Mouse (Mus musculus): Measurements from ENCODE around the gene Mc3r.
A peak's percentile ranks its signal among the peaks of the same experiment; 100 is the strongest.

Gene Mc3r

DNA sequence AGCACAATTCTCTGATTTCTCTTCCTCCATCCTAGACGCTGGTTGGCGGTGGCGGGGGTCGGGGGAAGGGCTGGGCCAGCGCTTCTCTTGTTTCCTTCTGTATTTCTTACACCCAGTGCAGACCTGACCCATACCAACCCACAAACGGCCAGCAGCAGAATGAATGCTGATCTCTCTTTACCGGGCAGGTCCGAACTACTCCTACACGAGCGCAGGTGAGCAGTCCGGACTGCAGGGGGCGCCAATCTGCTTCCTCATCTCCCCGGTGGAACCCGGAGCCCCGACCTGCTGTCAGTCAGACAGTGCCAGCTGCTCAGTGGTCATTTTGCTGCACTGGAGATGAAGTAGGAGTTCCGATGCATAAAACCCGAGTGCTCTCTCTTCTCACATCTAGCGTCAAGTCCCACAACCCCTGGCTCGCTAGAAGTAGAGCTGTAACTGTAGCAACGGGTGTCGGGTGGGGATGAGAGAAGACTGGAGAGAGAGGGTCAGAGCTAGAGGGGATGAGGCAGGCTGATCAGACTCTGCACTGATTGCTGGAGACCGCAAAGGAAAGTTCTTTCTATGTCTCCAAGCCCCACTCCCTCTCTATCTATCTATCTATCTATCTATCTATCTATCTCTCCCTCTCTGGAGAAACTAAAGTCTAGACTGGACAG lies at the start of gene Mc3r:
Mc3r (plus strand) TSS at position 387 of the 659 bp plus-strand sequence.
- no peak for DNase-seq (ENCODE audit: low read depth)

- DNase-seq (ENCODE audit: low read depth) = no peak
Observed at GRCm38 (mm10) chr2:172201998-172202780, 46.1 kb upstream of the Mc3r start.

GRCm38 (mm10) chr2:172207003-172207402 lies 41.3 kb upstream of the Mc3r start:
- no peak for DNase-seq (ENCODE audit: low read depth)

DNA sequence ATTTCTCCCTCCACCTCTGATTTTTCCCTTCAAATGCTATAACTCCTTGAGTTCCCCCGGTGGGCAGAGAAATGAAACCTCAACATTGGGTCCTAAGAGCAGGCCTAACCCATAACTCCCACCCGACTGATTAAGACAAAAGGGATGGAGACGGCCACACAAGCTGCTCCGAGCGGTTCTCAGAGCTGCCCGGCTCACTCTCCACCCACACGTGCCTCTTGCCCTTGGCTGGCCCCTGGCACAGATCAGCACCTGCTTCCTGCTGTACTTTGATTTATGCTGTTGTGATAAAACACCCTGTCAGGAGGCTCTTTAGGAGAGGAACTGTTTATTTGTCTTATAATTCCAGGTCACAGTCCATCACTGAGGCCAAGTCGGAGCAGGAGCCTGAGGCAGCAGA lies 34.8 kb upstream of the Mc3r start:
- DNase-seq (ENCODE audit: low read depth) = no peak

DNA sequence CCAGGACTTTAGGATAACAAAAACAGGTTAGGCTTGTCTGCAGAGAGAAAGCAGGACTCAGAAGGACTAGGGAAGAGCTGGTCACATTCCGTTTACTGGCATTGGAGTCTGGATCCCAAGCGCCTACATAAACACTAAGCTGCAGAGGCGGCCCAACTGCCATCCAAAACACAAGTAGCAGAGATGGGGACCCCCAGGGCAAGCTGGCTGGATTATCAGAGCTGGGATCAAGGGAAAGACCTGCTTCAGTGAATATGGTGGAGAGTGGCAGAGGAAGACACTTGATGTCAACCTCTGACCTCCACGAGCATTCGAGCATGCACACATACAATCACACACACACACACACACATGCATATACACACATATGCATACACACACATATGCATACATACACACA lies 34.0 kb upstream of the Mc3r start:
- DNase-seq (ENCODE audit: low read depth) = no peak

DNA sequence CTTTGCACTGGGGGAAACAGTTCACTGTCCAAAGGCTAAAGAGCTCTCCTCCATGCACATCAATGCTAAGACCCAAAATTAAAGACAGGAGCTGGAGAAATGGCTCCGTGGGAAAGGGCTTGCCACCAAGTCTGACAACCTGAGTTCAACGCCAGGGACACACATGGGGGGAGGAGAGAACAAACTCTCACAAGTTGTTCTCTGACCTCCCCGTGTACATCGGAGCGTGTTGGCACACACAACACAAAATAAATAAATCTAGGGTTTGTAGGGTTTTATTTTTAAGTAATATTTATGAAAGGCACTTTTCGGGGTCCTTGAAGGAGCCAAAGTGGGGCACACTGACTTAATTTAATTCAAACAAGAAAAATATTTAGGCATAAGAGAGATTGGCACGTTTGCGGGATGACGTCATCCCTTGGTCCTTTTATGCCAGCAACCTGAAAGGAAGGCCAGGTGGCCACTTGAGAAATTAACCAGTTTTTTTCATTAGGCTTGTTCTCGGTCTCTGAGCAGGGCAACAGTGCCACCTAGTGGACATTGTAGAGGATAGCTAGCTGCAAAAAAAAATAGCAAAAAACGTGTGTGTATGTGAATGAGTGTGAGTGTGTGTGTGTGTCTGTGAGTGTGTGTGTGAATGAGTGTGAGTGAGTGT lies 32.7 kb upstream of the Mc3r start:
- DNase-seq (ENCODE audit: low read depth) = no peak

GRCm38 (mm10) chr2:172216163-172216915 lies 32.0 kb upstream of the Mc3r start:
- no peak for DNase-seq (ENCODE audit: low read depth)

GRCm38 (mm10) chr2:172217886-172218285 lies 30.4 kb upstream of the Mc3r start:
- DNase-seq (ENCODE audit: low read depth) = no peak

DNA sequence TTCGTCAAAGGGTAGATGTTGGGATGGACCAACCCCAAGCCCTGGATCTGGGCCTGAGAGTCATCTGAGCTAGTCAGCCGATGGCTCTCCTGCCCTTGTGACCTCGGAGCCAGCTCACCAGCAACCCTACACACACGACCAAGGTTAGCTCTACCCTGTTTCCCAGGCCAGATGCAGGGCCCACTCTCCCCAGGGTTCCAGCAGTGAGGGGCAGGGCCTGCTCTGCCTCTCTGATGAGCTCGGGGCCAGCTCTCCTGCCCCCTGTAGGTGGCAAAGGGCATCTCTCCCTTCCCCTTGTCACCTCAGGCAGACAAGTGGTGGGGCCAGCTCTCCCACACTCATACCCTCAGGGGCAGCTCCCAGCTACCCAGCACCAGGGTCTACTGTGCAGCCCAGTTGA lies 29.1 kb upstream of the Mc3r start:
- no peak for DNase-seq (ENCODE audit: low read depth)

- DNase-seq (ENCODE audit: low read depth) = peak; percentile 23
Observed at GRCm38 (mm10) chr2:172221656-172222393, 26.5 kb upstream of the Mc3r start.

DNA sequence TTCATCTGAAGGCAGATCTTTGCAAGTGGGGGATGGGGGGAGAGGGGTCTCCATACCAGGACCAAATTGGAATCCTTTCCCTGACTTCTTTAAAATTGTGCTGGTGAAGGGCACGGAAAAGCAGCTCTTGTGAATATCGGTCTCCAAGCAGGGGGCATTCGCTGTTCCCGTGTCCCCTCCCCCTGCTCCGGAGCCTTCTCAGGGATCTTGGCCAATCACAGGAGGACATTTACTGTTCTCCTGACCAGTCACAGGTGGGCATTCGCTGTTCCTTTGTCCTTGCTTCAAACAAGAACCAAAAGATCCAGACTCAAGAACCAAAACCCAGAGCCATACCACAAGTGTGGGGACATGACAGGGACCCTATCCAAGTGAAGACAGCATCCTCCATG lies 25.9 kb upstream of the Mc3r start:
- DNase-seq (ENCODE audit: low read depth) = no peak

GRCm38 (mm10) chr2:172222891-172223290 lies 25.4 kb upstream of the Mc3r start:
- DNase-seq (ENCODE audit: low read depth) = no peak

- no peak for DNase-seq (ENCODE audit: low read depth)
Observed at GRCm38 (mm10) chr2:172223451-172224200, 24.7 kb upstream of the Mc3r start.

GRCm38 (mm10) chr2:172226945-172227344 lies 21.3 kb upstream of the Mc3r start:
- no peak for DNase-seq (ENCODE audit: low read depth)

GRCm38 (mm10) chr2:172227808-172228207 lies 20.5 kb upstream of the Mc3r start:
- DNase-seq (ENCODE audit: low read depth) = no peak

DNA sequence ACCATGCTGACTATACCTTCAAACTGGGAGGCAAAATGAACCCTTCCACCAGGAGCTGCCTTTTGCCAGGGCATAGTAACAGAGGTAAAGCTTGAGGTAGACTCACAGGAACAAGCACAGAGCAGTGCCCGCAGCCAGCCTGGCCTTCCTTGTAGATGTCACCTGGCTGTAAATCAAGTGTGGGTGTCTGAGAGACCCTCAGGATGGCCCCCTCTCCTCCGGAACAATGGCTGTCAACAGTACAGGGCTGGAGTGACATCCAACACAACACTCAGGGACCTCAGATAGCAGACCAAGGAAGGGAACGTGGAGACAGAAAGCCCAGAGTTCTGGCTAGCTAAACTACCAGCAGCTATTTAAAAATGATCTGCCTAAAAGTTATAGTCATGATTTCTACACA lies 19.1 kb upstream of the Mc3r start:
- DNase-seq (ENCODE audit: low read depth) = no peak

DNA sequence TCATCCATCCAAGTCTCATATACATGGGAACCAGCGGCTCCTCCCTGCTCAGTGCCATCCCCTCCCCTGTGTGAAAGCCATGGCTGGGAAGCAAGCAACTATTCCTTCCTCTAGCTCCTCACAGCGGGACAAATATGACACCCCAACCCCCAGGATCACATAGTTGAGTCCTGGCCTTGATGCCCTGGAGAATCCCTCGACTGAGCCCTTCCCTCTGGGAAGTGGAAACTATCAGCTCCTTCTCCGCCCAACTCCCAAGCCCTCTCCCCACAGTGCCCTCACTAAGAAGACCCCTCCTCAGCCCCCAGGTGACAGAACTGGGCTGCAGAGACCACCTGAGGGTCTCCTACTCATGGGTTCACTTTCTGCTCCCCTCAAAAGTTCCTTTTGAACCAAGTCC lies 18.2 kb upstream of the Mc3r start:
- DNase-seq (ENCODE audit: low read depth) = no peak

DNA sequence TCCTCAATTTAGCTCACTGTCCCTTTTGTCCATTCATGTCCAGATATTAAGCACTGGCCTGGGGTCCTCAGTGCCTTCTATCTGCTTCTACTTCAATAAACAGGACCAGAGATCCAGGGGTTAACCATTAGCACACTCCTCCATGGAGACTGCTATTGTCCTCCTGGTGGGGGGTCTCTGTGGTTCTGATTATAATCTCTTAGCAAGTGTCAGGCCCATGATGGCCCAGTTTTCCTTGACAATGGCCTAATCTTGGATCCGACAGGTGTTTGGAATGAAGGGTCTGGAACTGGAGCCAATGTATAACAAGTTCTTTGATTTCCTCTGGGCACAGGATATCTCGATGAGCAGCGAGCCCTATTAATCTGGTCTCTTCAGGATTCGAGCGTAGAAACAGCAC lies 10.1 kb upstream of the Mc3r start:
- no peak for DNase-seq (ENCODE audit: low read depth)

DNA sequence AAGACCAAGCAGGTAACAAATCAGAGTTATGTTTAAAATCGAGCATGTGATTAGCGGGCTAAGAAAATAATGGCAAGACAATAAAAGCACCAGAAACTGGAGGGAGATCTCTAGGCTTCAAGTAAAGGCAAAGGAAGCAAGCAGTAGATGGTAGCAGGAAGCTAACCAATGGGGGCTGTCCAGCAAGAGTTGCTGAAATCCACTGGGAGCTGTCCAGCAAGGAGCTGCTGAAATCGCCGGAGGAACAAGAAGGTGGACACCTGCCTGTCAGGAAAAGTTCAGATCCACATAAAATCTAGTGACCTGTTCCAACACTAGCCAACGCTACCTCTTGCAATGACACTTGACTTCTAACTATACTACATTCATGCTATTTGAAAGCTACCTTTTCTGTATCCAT lies 7.3 kb upstream of the Mc3r start:
- no peak for DNase-seq (ENCODE audit: low read depth)

GRCm38 (mm10) chr2:172245497-172245896 lies 2.8 kb upstream of the Mc3r start:
- DNase-seq (ENCODE audit: low read depth) = no peak

DNA sequence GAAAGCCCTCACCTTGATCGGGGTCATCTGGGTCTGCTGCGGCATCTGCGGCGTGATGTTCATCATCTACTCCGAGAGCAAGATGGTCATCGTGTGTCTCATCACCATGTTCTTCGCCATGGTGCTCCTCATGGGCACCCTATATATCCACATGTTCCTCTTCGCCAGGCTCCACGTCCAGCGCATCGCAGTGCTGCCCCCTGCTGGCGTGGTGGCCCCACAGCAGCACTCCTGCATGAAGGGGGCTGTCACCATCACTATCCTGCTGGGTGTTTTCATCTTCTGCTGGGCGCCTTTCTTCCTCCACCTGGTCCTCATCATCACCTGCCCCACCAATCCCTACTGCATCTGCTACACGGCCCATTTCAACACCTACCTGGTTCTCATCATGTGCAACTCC lies 1.0 kb downstream of the Mc3r start:
- no peak for DNase-seq (ENCODE audit: low read depth)

Measured in fibroblast of lung, adult 2 months (primary cell).